Mouse (Mus musculus) kidney, postnatal 0 days (tissue): ENCODE data around the gene Gpr182. TPM values are rescaled to one million over a fixed set of nuclear protein-coding genes. Genes with fewer than 3 reads are reported as not detected.

Source experiments
- ATAC-seq: fragments of 200-750 bp; cut with Nextera tagmentation; replicated peaks from 2 replicates; pipeline ENCODE4 v1.8.0; 2017; ENCODE audit warnings: low read depth, moderate number of reproducible peaks, moderate TSS enrichment, moderate library complexity; ENCODE audit not compliant: low FRiP score
- DNase-seq: peaks from one replicate; pipeline ENCODE4 v3.0.0-alpha.2; 2016; ENCODE audit warnings: low spot score
- H3K27ac ChIP-seq: fragments of 300-500 bp; sonication (generic); 2 replicates; pipeline ENCODE4 v1.5.1; 2014; ENCODE audit warnings: mild to moderate bottlenecking
- H3K27me3 ChIP-seq: fragments of 300-500 bp; sonication (generic); 2 replicates; pipeline ENCODE4 v1.6.1; 2014; ENCODE audit warnings: low read length, mixed read lengths; ENCODE audit not compliant: insufficient read depth
- H3K36me3 ChIP-seq: fragments of 300-500 bp; sonication (generic); 2 replicates; pipeline ENCODE4 v1.6.1; 2014; ENCODE audit warnings: low read length, mixed read lengths; ENCODE audit not compliant: insufficient read depth
- H3K4me1 ChIP-seq: fragments of 300-500 bp; sonication (generic); replicated peaks from 2 replicates; pipeline ENCODE4 v1.6.1; 2014; ENCODE audit warnings: antibody characterized with exemption, low read length, mixed read lengths; ENCODE audit not compliant: insufficient read depth
- H3K4me2 ChIP-seq: fragments of 300-500 bp; sonication (generic); 2 replicates; pipeline ENCODE4 v1.6.1; 2014; ENCODE audit warnings: mild to moderate bottlenecking, low read length, moderate library complexity, mixed read lengths
- H3K4me3 ChIP-seq: fragments of 300-500 bp; sonication (generic); replicated peaks from 2 replicates; pipeline ENCODE4 v1.5.1; 2014; ENCODE audit warnings: low read depth, low read length
- H3K9ac ChIP-seq: fragments of 300-500 bp; sonication (generic); 2 replicates; pipeline ENCODE4 v1.6.1; 2014; ENCODE audit warnings: low read depth, low read length
- H3K9me3 ChIP-seq: fragments of 300-500 bp; sonication (generic); replicated peaks from 2 replicates; pipeline ENCODE4 v1.6.1; 2016; ENCODE audit warnings: low read length, inconsistent platforms, mixed read lengths
- CTCF ChIP-seq: IDR thresholded peaks from 2 replicates; pipeline ENCODE4 v1.5.1; 2016; ENCODE audit warnings: antibody characterized with exemption, low read depth, mild to moderate bottlenecking, moderate library complexity
- WGBS: fragments of 180-500 bp; shearing (Covaris S2); extraction: QIAGEN DNeasy Blood & Tissue Kit; methylation state at CpG from one replicate; pipeline ENCODE4 v1.1.7; 2014; 5-methylcytosine and 5-hydroxymethylcytosine counted together
- polyA plus RNA-seq: library from polyadenylated mRNA; unstranded; fragments of >200 nt; fragmentation: Nextera tagmentation; extraction: Ambion mirVana; gene quantifications from 2 replicates; pipeline ENCODE4 v1.2.1, GENCODE M21; 2015

Gpr182 gene
- polyA plus RNA-seq, 1 experiment from 2014 or later: 8.3 TPM

DNA sequence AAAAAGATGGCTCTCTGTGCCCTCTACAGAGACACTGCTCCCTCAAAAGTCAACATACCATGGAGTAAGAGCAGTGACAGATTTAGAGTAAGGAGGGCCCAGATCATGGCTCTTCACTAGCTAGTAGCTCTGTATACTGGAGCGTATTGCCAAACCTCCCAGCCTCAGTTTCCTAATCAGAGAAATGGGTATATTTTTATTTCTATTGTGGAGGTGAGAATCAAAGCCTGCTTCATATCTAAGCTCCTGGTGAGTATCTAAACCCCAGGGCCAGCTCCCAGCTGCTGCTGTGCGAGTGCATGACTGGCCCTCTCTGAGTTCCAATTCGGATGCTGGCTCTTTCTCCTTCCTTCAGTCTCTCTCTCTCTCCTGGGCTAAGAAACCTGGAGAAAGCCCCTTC, 27.4 kb downstream of the Gpr182 start, which contains the start of gene Tac2:
Gene Tac2, plus strand, starts transcription at position 301 of the 400 bp plus-strand sequence.
- Histone ChIP-seq H3K36me3 (no peaks in the 10 kb centered on the region), H3K27ac (no peak within 1 kb of the TSS), H3K9me3 (no peaks in the 10 kb centered on the region), H3K4me3 (no peak within 1 kb of the TSS), H3K9ac (no peak within 1 kb of the TSS), H3K27me3 (0 out of 2 replicates have a peak, but pooled peaks cover 3% of the 10 kb centered on the region), H3K4me2 (no peak within 1 kb of the TSS), H3K4me1 (no peaks in the 10 kb centered on the region; the same call in 1 of the 2 replicates)
- TF ChIP-seq CTCF: no peak
- no peak for DNase-seq
- WGBS: 87% methylated on average over 3 of the region's 3 CpGs
- ATAC-seq: no peak

- Histone ChIP-seq H3K4me1 (no peaks in the 10 kb centered on the region; the same call in 1 of the 2 replicates), H3K4me2 (peak overlapping the region; percentile 46), H3K9me3 (no peaks in the 10 kb centered on the region), H3K9ac (peak overlapping the region; percentile 51), H3K27ac (peak overlapping the region; percentile 85), H3K4me3 (peak overlapping the region; percentile 14), H3K36me3 (no peaks in the 10 kb centered on the region), H3K27me3 (0 out of 2 replicates have a peak, but pooled peaks cover 3% of the 10 kb centered on the region)
- DNase-seq: peak; percentile 75
- TF ChIP-seq CTCF: no peak
- ATAC-seq: peak; percentile 23
- WGBS: 3% methylated on average over 20 of the region's 20 CpGs
These were observed 29.7 kb downstream of the Gpr182 start for GRCm38 (mm10) chr10:127721671-127722418.

- H3K36me3 ChIP-seq: no peaks in the 10 kb centered on the region
- H3K4me1 ChIP-seq: no peaks in the 10 kb centered on the region
- H3K4me3 ChIP-seq: no peak overlapping the region
- no peak overlapping the region for H3K9ac ChIP-seq
- DNase-seq (no peak), ATAC-seq (no peak)
- H3K9me3 ChIP-seq: no peaks in the 10 kb centered on the region
- H3K4me2 ChIP-seq: no peak overlapping the region
- WGBS: 85% methylated on average over 6 of the region's 6 CpGs
- H3K27ac ChIP-seq: no peak overlapping the region
- no peaks in the 10 kb centered on the region for H3K27me3 ChIP-seq
- no peak for TF ChIP-seq CTCF
These were observed 38.8 kb downstream of the Gpr182 start for GRCm38 (mm10) chr10:127712736-127713135.

DNA sequence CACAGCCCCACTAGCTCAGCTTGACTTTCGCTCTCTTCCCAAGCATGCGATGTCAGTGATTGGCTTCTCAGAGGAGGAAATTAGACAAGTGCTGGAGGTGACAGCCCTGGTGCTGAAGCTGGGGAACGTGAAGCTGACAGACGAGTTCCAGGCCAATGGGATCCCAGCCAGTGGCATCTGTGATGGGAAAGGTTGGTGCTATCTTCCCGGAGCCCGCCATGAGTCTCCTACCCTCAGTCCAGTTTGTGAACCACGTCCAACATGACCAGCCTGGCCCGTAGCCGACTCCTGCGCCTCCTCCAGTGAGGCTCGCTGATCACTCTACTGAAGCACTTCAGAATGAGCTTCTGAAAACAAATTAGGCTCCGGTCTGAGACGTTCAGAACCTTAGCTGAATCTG, 41.2 kb downstream of the Gpr182 start:
- Histone ChIP-seq H3K9ac (no peak overlapping the region), H3K27me3 (no peaks in the 10 kb centered on the region), H3K36me3 (no peaks in the 10 kb centered on the region), H3K4me3 (no peak overlapping the region), H3K27ac (no peak overlapping the region), H3K4me1 (no peaks in the 10 kb centered on the region), H3K4me2 (no peak overlapping the region), H3K9me3 (no peaks in the 10 kb centered on the region)
- WGBS: 47% methylated on average over 13 of the region's 13 CpGs
- no peak for TF ChIP-seq CTCF
- ATAC-seq: no peak
- peak; percentile 29 for DNase-seq

- Histone ChIP-seq H3K4me2 (no peak overlapping the region), H3K27ac (no peak overlapping the region), H3K36me3 (no peaks in the 10 kb centered on the region), H3K27me3 (no peaks in the 10 kb centered on the region), H3K4me1 (no peaks in the 10 kb centered on the region), H3K9me3 (no peaks in the 10 kb centered on the region), H3K9ac (no peak overlapping the region), H3K4me3 (no peak overlapping the region)
- WGBS: 80% methylated on average over 3 of the region's 3 CpGs
- TF ChIP-seq CTCF: no peak
- DNase-seq (no peak), ATAC-seq (no peak)
These were observed 42.6 kb downstream of the Gpr182 start for GRCm38 (mm10) chr10:127708850-127709370.

DNA sequence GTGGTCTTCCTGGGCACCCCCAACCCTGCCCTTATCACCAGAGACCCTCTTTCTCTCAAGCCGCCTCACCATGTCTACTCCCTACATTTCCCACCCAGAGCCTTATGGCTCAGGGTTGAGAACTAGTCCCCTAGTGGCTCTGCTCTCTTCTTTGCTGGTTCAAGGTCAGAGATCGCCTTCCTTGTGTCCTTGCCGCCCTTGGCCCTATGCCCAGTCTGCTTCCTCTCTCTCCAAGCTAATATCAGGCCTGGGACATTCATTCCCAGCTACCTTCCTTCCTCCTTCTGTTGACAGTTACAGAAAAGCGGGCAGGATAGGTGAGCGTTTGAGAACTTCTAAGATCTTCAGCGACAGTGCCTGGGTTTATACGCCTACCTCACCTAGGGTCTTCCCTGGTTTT, 43.8 kb downstream of the Gpr182 start:
- 71% methylated on average over 7 of the region's 7 CpGs for WGBS

More for the DNA sequence above, 43.8 kb downstream of the Gpr182 start:
- Histone ChIP-seq H3K4me2 (no peak overlapping the region), H3K4me3 (no peak overlapping the region), H3K36me3 (no peaks in the 10 kb centered on the region), H3K4me1 (no peaks in the 10 kb centered on the region), H3K9me3 (no peaks in the 10 kb centered on the region), H3K9ac (no peak overlapping the region), H3K27me3 (no peaks in the 10 kb centered on the region), H3K27ac (no peak overlapping the region)
- DNase-seq (peak; percentile 23), ATAC-seq (no peak)
- no peak for TF ChIP-seq CTCF
